Mouse (Mus musculus) kidney, adult 9 months (tissue): ENCODE measurements around the gene Tnc.
"Not testable (repeated sequence)": the region's sequence is repeated elsewhere in the genome, so short reads cannot be mapped to it uniquely, and the experiment has no call there.

Experiments
- DNase-seq: peaks from one replicate; pipeline ENCODE4 v3.0.0; 2022

Tnc gene

DNA sequence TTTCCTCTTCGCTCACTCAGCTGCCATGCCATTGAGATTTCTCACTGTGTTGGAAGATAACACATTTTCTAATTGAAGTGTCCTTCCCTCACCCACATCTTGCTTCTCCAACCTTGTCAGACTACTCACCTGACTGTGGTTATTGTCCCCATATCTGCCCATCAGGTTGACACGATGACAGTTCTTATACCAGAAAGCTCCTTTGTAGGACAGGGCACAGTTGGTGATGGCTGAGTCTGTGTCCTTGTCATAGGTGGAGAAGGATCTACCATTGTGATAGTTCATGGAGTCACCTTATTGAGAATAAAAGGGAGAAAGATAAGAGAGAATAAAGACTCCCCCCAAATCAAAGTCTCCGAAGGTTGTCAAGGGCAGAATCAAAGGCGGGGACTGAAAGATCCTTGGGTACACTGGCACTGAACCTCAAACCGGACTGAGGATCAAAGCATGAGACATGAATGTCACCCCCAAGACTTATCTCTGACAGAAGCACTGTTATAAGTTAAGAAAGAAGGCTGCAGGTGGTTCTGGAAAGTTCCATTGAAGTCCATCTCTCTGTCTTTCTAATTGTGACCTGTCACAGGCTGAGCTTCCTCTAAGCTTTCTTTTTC, 84.9 kb downstream of the Tnc start:
- DNase-seq, result no peak

GRCm38 (mm10) chr4:63958601-63959000, 88.2 kb downstream of the Tnc start:
- no peak for DNase-seq

DNA sequence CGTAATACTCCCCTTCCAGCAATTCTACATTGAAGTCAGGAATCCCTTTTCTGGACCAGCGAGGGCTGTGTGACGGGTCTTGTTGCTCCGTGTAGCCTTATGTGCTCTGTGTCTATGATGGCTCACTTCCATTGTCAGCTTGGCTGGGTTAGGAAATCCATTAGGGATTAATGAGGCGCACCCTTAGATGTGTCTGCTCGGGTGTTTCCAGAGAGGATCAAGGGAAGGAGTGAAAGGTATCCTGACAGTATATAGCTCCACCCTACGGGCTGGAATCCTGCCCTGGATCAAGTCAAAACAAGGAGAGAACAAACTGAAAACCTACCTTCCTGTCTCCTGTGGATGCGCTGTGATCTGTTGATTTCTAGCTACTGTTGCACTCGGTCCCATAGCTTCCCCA, 96.8 kb downstream of the Tnc start:
- DNase-seq, result no peak

- DNase-seq, result not testable (repeated sequence)
These were observed 98.1 kb downstream of the Tnc start for GRCm38 (mm10) chr4:63948688-63949073.

DNA sequence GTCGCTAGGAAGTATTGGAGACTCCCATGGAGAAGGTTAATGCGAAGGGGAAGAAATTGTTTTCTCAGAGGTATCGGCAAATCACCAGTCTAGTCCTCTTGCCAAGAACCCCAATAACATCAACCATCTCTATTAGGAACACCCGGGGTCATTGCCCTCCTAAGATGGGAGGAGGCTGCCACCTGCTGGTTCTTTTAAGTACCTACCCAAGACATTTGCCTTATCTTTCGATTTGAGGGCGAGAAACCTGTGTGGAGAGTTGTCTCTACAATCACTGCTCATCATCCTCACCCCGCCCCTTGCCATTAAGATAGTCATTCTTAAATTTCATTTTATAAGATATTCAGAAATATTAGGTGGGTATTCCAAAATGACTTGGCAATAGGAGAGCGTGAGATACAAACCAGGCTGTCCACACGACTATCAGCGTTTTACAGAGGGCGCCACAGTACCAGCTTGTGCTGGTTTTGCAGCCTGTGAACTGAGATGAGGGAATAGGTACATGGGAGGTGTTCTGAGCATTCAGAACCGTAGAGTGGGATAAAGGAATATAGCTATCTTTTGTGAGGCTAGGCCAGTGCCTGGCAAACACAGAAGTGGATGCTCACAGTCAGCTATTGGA, 98.6 kb downstream of the Tnc start:
- peak; percentile 68 for DNase-seq

DNA sequence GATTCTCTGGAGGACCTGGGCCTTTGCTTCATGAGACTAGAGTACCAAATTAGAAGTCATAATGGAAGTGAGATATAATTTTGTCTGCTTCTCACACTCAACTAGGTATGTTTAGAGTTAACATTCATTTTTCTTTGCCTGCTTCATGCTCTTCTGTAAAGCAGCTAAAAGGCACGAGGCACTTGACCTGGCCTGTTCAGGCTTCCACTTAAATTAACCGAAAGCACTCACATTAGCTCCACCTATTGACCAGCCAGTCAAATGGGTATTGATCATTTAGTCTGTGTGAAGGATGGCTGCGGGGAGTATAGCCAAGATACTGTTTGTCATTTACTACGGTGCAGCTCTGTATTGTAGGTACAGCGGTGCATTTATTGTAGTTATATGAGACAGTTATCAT, 103.0 kb downstream of the Tnc start:
- DNase-seq, result no peak

GRCm38 (mm10) chr4:63942875-63943274, 103.9 kb downstream of the Tnc start:
- no peak for DNase-seq

DNA sequence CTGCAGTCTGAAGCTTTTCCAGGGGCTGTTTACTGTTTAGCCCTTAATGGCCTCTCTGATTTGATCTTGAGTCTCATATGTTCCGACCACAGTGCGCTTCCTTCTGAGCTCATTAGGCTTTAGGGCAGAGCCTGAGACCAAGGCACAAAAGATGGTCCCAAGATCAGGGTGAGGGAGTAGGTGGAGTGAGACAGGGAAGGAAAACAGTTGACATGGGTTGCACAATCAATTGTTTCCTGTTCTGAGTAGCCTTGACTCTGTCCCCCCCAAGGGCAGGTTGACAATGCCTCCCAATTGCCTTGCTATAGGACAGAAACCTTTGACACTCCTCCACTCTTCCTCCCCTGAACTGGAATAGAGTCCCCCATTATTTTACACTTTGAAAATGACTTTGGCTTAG, 105.4 kb downstream of the Tnc start:
- no peak for DNase-seq

GRCm38 (mm10) chr4:63939428-63939827, 107.4 kb downstream of the Tnc start:
- DNase-seq, result no peak

GRCm38 (mm10) chr4:63935960-63936359, 110.9 kb downstream of the Tnc start:
- no peak for DNase-seq

DNA sequence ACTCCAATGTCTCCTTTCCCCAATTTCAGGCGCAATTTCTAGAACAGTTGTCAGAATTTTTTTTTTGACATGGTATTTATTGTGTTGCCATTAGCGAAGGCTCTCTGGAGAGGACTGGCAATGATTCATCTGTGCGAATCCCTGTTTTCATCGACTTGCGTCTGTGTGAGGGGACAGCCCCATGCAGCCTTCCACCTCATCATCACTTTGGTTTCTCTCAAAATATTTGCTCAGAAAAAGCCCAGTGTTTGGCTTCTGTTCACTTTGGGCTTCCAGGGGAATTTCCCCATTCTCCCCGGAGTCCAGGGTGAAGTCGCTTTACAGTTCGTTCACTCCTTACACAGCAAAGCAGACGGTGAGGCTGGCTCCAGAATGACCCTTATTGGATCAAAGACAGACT, 111.5 kb downstream of the Tnc start:
- no peak for DNase-seq

GRCm38 (mm10) chr4:63930863-63931262, 116.0 kb downstream of the Tnc start:
- no peak for DNase-seq

GRCm38 (mm10) chr4:63929490-63929889, 117.3 kb downstream of the Tnc start:
- DNase-seq, result no peak

- DNase-seq, result no peak
These were observed 118.6 kb downstream of the Tnc start for GRCm38 (mm10) chr4:63928192-63928591.

- no peak for DNase-seq
These were observed 129.6 kb downstream of the Tnc start for GRCm38 (mm10) chr4:63917181-63917580.

DNA sequence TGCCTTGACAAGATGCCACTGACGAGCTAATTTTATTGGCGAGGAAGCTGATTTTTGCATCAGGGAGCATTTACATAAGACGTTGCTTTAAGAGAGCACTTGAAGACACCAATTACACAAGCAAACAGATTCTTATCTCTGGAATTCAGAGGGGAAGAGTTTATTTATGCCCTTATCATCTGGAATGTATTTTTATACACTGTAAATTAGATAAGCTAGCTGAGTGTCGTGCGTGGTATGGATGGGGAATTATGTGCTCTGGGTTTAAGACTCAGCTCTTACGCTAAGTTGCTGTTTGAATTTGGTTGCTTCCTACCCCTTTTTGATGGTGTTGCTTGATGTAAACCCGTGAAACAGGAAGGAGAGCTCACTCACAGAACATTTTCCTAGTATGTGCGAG, 130.1 kb downstream of the Tnc start:
- no peak for DNase-seq

GRCm38 (mm10) chr4:63916288-63916687, 130.5 kb downstream of the Tnc start:
- DNase-seq, result no peak
